Mouse (Mus musculus): ENCODE data around the gene Rd3.

The Rd3 gene

DNA sequence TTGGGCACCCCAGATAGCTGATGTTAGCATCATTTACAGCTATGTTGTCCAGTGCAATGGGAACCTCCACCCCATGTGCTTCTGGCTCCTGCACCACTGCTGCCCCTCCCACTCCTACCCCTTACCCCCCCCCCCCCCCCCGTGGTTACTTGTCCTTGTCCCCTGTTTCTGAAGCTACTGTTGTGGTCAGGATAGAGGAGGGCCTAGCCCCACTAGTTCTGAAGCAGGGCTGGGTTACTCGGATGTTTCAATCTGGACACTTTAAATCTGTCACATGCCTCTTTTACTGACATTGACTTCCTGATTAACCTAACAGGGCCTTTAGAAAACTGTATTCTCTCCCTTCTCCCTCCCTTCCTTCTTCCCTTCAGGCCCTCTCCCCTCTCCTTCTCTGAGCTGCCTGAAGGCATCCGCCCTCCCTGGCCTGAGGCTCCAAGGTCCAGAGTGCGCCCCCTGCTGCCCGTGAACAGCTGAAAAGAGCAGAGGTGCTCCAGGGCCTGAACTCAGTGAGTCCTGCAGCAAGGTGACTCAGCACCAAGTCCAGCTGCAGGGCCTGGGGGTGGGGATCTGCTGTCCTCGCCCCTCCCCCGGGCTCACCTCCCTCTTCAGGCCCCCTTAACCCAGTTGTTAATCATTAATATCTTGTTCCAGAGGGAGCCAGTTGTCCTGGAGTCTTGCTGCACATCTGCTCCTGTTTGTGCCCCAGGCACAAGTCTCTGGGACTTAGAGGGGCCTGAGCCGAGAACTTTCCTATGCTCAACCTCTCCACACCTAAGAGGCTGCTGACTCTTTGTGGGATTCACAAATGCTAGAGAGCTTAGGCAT, 13.0 kb upstream of the Rd3 start:
- peak; percentile 70 for DNase-seq (ENCODE audit: low read depth, low spot score)

GRCm38 (mm10) chr1:191964773-191965481, 12.2 kb upstream of the Rd3 start:
- DNase-seq (ENCODE audit: low read depth, low spot score): peak; percentile 78

GRCm38 (mm10) chr1:191969939-191970338, 7.2 kb upstream of the Rd3 start:
- DNase-seq (ENCODE audit: low read depth, low spot score): no peak

- no peak for DNase-seq (ENCODE audit: low read depth, low spot score)
These were observed 2.4 kb upstream of the Rd3 start for GRCm38 (mm10) chr1:191974509-191975405.

- peak; percentile 31 for DNase-seq (ENCODE audit: low read depth, low spot score)
These were observed 4.4 kb downstream of the Rd3 start for GRCm38 (mm10) chr1:191981426-191982102.

- no peak for DNase-seq (ENCODE audit: low read depth, low spot score)
These were observed 9.7 kb downstream of the Rd3 start for GRCm38 (mm10) chr1:191986674-191987480.

DNA sequence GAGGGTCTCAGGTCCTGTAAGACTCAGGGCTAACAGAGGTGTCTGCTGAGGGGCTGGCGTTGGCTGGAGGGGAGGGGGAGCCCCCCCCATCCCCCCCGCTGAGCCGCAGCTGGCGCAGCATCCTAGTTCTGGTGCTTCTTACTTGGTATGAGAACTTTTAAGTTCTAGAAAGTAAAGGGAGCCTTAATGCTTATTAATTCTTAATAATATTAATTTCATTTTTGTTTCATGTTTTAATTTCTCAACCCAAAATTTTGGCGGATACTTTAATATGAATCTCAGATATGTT, 10.3 kb downstream of the Rd3 start:
- no peak for DNase-seq (ENCODE audit: low read depth, low spot score)

DNA sequence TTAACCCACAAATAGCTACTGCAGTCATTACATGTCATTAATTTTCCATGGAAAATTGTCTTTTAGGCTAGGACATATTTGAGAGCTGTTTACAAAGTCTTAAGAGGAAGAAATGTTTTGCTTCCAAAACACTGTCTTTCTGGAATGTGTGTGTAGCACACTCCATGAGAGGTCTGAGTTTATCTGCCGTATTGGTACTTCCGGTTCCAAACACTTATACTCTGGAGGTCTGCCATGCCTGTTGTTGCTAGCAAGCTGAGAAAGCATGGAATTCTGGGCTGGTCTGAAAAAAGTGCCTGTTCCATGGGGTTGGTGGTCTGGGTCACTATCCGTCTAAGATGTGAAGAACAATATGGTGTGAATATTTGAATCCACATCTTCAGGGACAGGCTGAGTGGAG, 11.5 kb downstream of the Rd3 start:
- DNase-seq (ENCODE audit: low read depth, low spot score): no peak

GRCm38 (mm10) chr1:191989060-191989459, 11.9 kb downstream of the Rd3 start:
- no peak for DNase-seq (ENCODE audit: low read depth, low spot score)

DNA sequence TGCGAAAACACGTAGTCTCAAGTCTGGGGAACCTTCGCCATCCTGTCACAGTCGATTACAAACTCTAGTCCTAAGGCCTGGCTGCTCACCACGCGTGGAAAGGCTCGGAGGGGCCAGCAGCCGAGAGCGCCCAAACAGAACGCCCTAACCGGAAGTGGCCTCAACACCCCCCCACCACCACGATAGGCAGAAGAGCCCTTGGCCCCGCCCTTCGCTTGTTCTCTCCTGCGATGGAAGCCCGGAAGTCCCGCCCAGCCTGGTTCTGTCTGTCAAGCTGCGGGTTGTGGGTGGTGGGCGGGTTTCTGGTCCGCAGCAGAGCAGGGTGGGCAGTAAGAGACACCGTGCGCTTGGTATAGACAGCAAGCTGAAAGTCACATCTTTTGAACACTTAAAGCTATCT, 12.8 kb downstream of the Rd3 start:
- DNase-seq (ENCODE audit: low read depth, low spot score): peak; percentile 89

- DNase-seq (ENCODE audit: low read depth, low spot score): no peak
These were observed 15.0 kb downstream of the Rd3 start for GRCm38 (mm10) chr1:191992040-191992780.

- DNase-seq (ENCODE audit: low read depth, low spot score): no peak
These were observed 17.3 kb downstream of the Rd3 start for GRCm38 (mm10) chr1:191994476-191994875.

- DNase-seq (ENCODE audit: low read depth, low spot score): no peak
These were observed 18.3 kb downstream of the Rd3 start for GRCm38 (mm10) chr1:191995488-191995887.

GRCm38 (mm10) chr1:191995916-191996315, 18.7 kb downstream of the Rd3 start:
- DNase-seq (ENCODE audit: low read depth, low spot score): no peak

- DNase-seq (ENCODE audit: low read depth, low spot score): no peak
These were observed 19.5 kb downstream of the Rd3 start for GRCm38 (mm10) chr1:191996621-191997185.

DNA sequence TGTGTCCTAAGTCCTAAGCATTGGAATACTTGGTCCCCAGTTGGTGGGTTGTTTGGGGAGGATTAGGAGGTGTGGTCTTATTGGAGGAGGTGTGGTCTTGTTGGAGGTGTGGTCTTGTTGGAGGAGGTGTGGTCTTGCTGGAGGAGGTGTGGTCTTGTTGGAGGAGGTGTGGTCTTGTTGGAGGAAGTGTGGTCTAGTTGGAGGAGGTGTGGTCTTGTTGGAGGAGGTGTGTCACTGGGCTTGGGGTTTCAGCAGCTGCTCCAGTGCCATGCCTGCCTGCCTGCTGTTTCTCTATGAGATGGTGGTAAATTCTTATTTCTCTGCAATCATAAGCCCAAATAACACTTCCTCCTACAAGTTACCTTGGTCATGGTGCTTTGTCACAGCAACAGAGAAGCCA, 21.9 kb downstream of the Rd3 start:
- no peak for DNase-seq (ENCODE audit: low read depth, low spot score)

All from embryo, embryonic 11.5 days (tissue).